Mouse (Mus musculus) thymus, adult 2 months (tissue): ENCODE measurements around the gene Tenm4.

Experiments used
- CTCF ChIP-seq: fragments of 200-500 bp; IDR thresholded peaks from 2 replicates; pipeline ENCODE4 v1.5.1; 2012; ENCODE audit warnings: mild to moderate bottlenecking, control low read depth, low read length, moderate library complexity, borderline replicate concordance; ENCODE audit not compliant: control insufficient read depth, poor library complexity, insufficient read depth; ENCODE audit errors: extremely low read depth
- POLR2A ChIP-seq: fragments of 200-500 bp; IDR thresholded peaks from 2 replicates; pipeline ENCODE4 v1.6.1; 2012; ENCODE audit warnings: mild to moderate bottlenecking, low read length, control low read depth, moderate library complexity; ENCODE audit not compliant: control insufficient read depth, poor library complexity, insufficient read depth; ENCODE audit errors: extremely low read depth

DNA sequence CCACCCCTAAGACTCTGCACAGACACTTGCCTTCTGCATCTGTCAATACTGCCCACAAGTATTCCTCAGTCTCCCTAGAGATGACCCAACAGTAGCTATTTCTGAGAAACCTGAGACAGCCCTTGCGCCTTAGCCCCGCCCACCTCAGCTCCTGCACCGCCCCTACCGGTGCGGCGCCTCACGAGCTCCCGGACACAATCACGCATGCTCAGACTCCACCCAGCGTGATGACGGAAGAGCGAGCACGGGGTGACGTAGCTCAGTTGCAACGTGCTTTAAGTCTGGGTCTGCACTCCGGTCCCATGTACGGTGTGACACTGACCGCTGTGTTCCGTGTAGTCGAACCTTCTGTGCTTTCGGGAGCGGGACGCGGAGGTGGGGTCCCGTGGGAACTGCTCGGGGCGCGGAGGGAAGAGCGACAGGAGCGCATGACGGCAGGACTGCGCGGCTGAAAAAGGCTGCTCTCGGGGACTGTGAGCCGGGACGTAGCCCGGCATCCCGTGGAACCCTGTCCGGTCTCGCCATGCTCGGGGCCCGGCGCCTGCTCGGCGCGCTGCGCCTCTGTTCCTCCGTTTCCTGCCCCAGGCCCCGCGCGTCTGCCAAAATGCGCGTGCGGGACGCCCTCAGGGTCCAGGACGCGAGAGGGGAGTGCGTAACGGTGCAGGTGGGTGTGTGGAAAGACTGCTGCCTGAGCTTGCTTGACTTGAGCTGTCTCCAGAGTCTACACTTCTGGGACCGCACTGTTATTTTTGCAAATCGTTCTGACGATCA, 780.4 kb downstream of the Tenm4 start, which contains the start of gene Nars2:
- peak; percentile 78 for TF ChIP-seq POLR2A
- TF ChIP-seq CTCF, result peak; percentile 63; the same call in 1 of the 2 replicates
